Mouse (Mus musculus): ENCODE results near the gene Cd1d1. TPM values are rescaled to one million over a fixed set of nuclear protein-coding genes. Genes with fewer than 3 reads are reported as not detected.
"Not testable (repeated sequence)": the region's sequence is repeated elsewhere in the genome, so short reads cannot be mapped to it uniquely, and the experiment has no call there.

Gene Cd1d1
- total RNA-seq (2021) = 1 to 10 TPM in 1 of 2 experiments, under 1 TPM in 1; 0.94 to 2.4 TPM

GRCm38 (mm10) chr3:86999415-86999740 is at the start of gene Cd1d1:
Gene Cd1d1, minus strand, starts transcription at chr3:86999441.
- no peak for DNase-seq (ENCODE audit: low spot score in 2 of 2)
- intact Hi-C loops (cut with DNase I) = no loop called here

- intact Hi-C loops (cut with DNase I) = no loop called here
- no peak for DNase-seq (ENCODE audit: low spot score in 2 of 2)
Measured at GRCm38 (mm10) chr3:87047801-87048200, 48.6 kb upstream of the Cd1d1 start.

- intact Hi-C loops (cut with DNase I) = no loop called here
- DNase-seq (ENCODE audit: low spot score in 2 of 2) = no peak
Measured at GRCm38 (mm10) chr3:87041733-87042132, 42.5 kb upstream of the Cd1d1 start.

GRCm38 (mm10) chr3:87038500-87038899 is 39.3 kb upstream of the Cd1d1 start:
- intact Hi-C loops (cut with DNase I) = no loop called here
- DNase-seq (ENCODE audit: low spot score in 2 of 2) = no peak

- intact Hi-C loops (cut with DNase I) = loop anchor here (5.0 kb wide), 2 partner anchors 53 to 528 kb away; no protein-coding TSS in a partner anchor
- DNase-seq (ENCODE audit: low spot score in 2 of 2) = no peak
Measured at GRCm38 (mm10) chr3:87034061-87034460, 34.8 kb upstream of the Cd1d1 start.

GRCm38 (mm10) chr3:87033357-87033756 is 34.1 kb upstream of the Cd1d1 start:
- intact Hi-C loops (cut with DNase I) = loop anchor here (5.0 kb wide), 2 partner anchors 54 to 529 kb away; no protein-coding TSS in a partner anchor

GRCm38 (mm10) chr3:87030855-87031254 is 31.6 kb upstream of the Cd1d1 start:
- DNase-seq (ENCODE audit: low spot score in 2 of 2) = peak; percentile 31 to 54
- intact Hi-C loops (cut with DNase I) = loop anchor here (2.0 to 5.0 kb wide), 4 partner anchors 56 to 531 kb away; partner anchors contain the start of gene Kirrel

More at GRCm38 (mm10) chr3:87033357-87033756, 34.1 kb upstream of the Cd1d1 start:
- DNase-seq (ENCODE audit: low spot score in 2 of 2) = peak; percentile 62 to 71

GRCm38 (mm10) chr3:87017707-87018106 is 18.5 kb upstream of the Cd1d1 start:
- intact Hi-C loops (cut with DNase I) = no loop called here

GRCm38 (mm10) chr3:87017001-87017400 is 17.8 kb upstream of the Cd1d1 start:
- DNase-seq (ENCODE audit: low spot score in 2 of 2) = no peak

More at GRCm38 (mm10) chr3:87017707-87018106, 18.5 kb upstream of the Cd1d1 start:
- DNase-seq (ENCODE audit: low spot score in 2 of 2) = no peak

GRCm38 (mm10) chr3:87015931-87016330 is 16.7 kb upstream of the Cd1d1 start:
- intact Hi-C loops (cut with DNase I) = no loop called here
- no peak for DNase-seq (ENCODE audit: low spot score in 2 of 2)

More at GRCm38 (mm10) chr3:87017001-87017400, 17.8 kb upstream of the Cd1d1 start:
- intact Hi-C loops (cut with DNase I) = no loop called here

- DNase-seq (ENCODE audit: low spot score in 2 of 2); intact Hi-C loops (cut with DNase I): not testable (repeated sequence)
Measured at GRCm38 (mm10) chr3:87012406-87012805, 13.2 kb upstream of the Cd1d1 start.

GRCm38 (mm10) chr3:87008281-87008680 is 9.0 kb upstream of the Cd1d1 start:
- DNase-seq (ENCODE audit: low spot score in 2 of 2); intact Hi-C loops (cut with DNase I): not testable (repeated sequence)

- intact Hi-C loops (cut with DNase I) = no loop called here
- no peak for DNase-seq (ENCODE audit: low spot score in 2 of 2)
Measured at GRCm38 (mm10) chr3:87000676-87001075, 1.4 kb upstream of the Cd1d1 start.

- DNase-seq (ENCODE audit: low spot score in 2 of 2) = no peak
- intact Hi-C loops (cut with DNase I) = no loop called here
Measured at GRCm38 (mm10) chr3:87000051-87000450, 810 bp upstream of the Cd1d1 start.

- intact Hi-C loops (cut with DNase I) = not testable (repeated sequence)
Measured at GRCm38 (mm10) chr3:86998433-86999414, 517 bp downstream of the Cd1d1 start.

GRCm38 (mm10) chr3:86996111-86996510 is 3.1 kb downstream of the Cd1d1 start:
- intact Hi-C loops (cut with DNase I) = no loop called here

More at GRCm38 (mm10) chr3:86998433-86999414, 517 bp downstream of the Cd1d1 start:
- peak; percentile 19 to 27 for DNase-seq (ENCODE audit: low spot score in 2 of 2)

GRCm38 (mm10) chr3:86995381-86995780 is 3.9 kb downstream of the Cd1d1 start:
- no peak for DNase-seq (ENCODE audit: low spot score in 2 of 2)
- intact Hi-C loops (cut with DNase I) = no loop called here

More at GRCm38 (mm10) chr3:86996111-86996510, 3.1 kb downstream of the Cd1d1 start:
- DNase-seq (ENCODE audit: low spot score in 2 of 2) = no peak

- intact Hi-C loops (cut with DNase I); DNase-seq (ENCODE audit: low spot score in 2 of 2): not testable (repeated sequence)
Measured at GRCm38 (mm10) chr3:86986969-86987368, 12.3 kb downstream of the Cd1d1 start.

- peak in 1 of 2 experiments; percentile 9 for DNase-seq (ENCODE audit: low spot score in 2 of 2)
- intact Hi-C loops (cut with DNase I) = no loop called here
Measured at GRCm38 (mm10) chr3:86986490-86986889, 12.8 kb downstream of the Cd1d1 start.

GRCm38 (mm10) chr3:86983382-86983781 is 15.9 kb downstream of the Cd1d1 start:
- no peak for DNase-seq (ENCODE audit: low spot score in 2 of 2)
- intact Hi-C loops (cut with DNase I) = no loop called here
